Mouse (Mus musculus) limb, embryonic 14.5 days (tissue): ENCODE measurements around the gene Macrod2. TPM values are rescaled to one million over a fixed set of nuclear protein-coding genes. Genes with fewer than 3 reads are reported as not detected.

Experiments used
- ATAC-seq: fragments of 200-750 bp; cut with Nextera tagmentation; 2 replicates; pipeline ENCODE4 v1.8.0; 2017; ENCODE audit warnings: low read depth, moderate number of reproducible peaks, moderate TSS enrichment; ENCODE audit not compliant: low FRiP score
- DNase-seq: peaks from one replicate; pipeline ENCODE4 v3.0.0-alpha.2; 2015; ENCODE audit warnings: low spot score
- H3K27ac ChIP-seq: fragments of 300-500 bp; sonication (generic); replicated peaks from 2 replicates; pipeline ENCODE4 v1.5.1; 2014; ENCODE audit warnings: low read depth, mild to moderate bottlenecking, low read length, moderate library complexity, mixed read lengths
- H3K27me3 ChIP-seq: fragments of 300-500 bp; sonication (generic); 2 replicates; pipeline ENCODE4 v1.6.1; 2014; ENCODE audit warnings: low read length, mixed read lengths; ENCODE audit not compliant: control insufficient read depth, insufficient read depth
- H3K36me3 ChIP-seq: fragments of 300-500 bp; sonication (generic); 2 replicates; pipeline ENCODE4 v1.6.1; 2014; ENCODE audit warnings: mild to moderate bottlenecking, low read length, moderate library complexity, mixed read lengths; ENCODE audit not compliant: control insufficient read depth, insufficient read depth
- H3K4me1 ChIP-seq: fragments of 300-500 bp; sonication (generic); 2 replicates; pipeline ENCODE4 v1.6.1; 2014; ENCODE audit warnings: antibody characterized with exemption, low read length, mixed read lengths; ENCODE audit not compliant: control insufficient read depth, insufficient read depth
- H3K4me2 ChIP-seq: fragments of 300-500 bp; sonication (generic); replicated peaks from 2 replicates; pipeline ENCODE4 v1.6.1; 2014; ENCODE audit warnings: low read depth, mild to moderate bottlenecking, low read length, moderate library complexity; ENCODE audit not compliant: severe bottlenecking
- H3K4me3 ChIP-seq: fragments of 300-500 bp; sonication (generic); replicated peaks from 2 replicates; pipeline ENCODE4 v1.5.1; 2014; ENCODE audit warnings: low read length
- H3K9ac ChIP-seq: fragments of 300-500 bp; sonication (generic); 2 replicates; pipeline ENCODE4 v1.6.1; 2014; ENCODE audit warnings: mild to moderate bottlenecking, low read depth, low read length, moderate library complexity; ENCODE audit not compliant: severe bottlenecking
- H3K9me3 ChIP-seq: fragments of 300-500 bp; sonication (generic); 2 replicates; pipeline ENCODE4 v1.6.1; 2016; ENCODE audit warnings: low read length; ENCODE audit not compliant: control insufficient read depth
- POLR2A ChIP-seq: fragments of 200-500 bp; IDR thresholded peaks from 2 replicates; pipeline ENCODE4 v1.8.0; 2012; ENCODE audit warnings: inconsistent platforms, mild to moderate bottlenecking, moderate library complexity, borderline replicate concordance; ENCODE audit not compliant: insufficient read depth, insufficient read length; ENCODE audit errors: extremely low read depth
- WGBS: fragments of 180-500 bp; shearing (Covaris S2); extraction: QIAGEN DNeasy Blood & Tissue Kit; methylation state at CpG from one replicate; pipeline ENCODE4 v1.1.7; 2014; 5-methylcytosine and 5-hydroxymethylcytosine counted together
- polyA plus RNA-seq, 2 experiments: library from polyadenylated mRNA; depleted of rRNA in 1 of 2; stranded (reverse) in 1 of 2; unstranded in 1 of 2; fragments of >200 nt; fragmentation: Nextera tagmentation in 1 of 2; extraction: Ambion mirVana in 1 of 2; gene quantifications; 2 replicates each; pipeline versions ENCODE4 v1.2.1 to v1.2.3; 2012 to 2014

Gene Macrod2
- polyA plus RNA-seq, 2 experiments: 8.5 to 24.5 TPM

DNA sequence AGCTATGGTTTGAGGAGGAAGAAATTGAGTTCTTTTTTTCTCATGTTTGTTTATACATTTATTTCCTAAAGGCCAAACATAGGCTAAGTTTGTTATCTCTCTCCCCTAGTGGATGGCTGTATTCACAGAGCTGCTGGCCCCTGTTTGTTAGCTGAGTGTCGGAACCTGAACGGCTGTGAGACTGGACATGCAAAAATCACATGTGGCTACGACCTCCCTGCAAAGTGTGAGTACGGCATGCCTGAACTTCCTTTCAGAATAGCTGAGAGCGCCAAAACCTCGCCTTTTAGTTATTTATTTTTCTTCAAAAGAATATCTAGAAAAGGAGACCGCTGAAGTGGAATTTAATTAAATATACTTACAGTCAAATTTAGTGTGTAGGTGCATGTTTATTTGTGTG is 628.8 kb downstream of the Macrod2 start:
- ATAC-seq (no peak), DNase-seq (no peak)
- no peaks in the 10 kb centered on the region for H3K9me3 ChIP-seq
- H3K27me3 ChIP-seq: no peaks in the 10 kb centered on the region
- H3K36me3 ChIP-seq: no peaks in the 10 kb centered on the region
- TF ChIP-seq POLR2A: no peak
- no peak overlapping the region for H3K4me3 ChIP-seq
- H3K27ac ChIP-seq: no peak overlapping the region
- WGBS: 51% methylated on average over 7 of the region's 7 CpGs
- H3K4me2 ChIP-seq: no peak overlapping the region
- no peaks in the 10 kb centered on the region for H3K4me1 ChIP-seq
- H3K9ac ChIP-seq: no peak overlapping the region

DNA sequence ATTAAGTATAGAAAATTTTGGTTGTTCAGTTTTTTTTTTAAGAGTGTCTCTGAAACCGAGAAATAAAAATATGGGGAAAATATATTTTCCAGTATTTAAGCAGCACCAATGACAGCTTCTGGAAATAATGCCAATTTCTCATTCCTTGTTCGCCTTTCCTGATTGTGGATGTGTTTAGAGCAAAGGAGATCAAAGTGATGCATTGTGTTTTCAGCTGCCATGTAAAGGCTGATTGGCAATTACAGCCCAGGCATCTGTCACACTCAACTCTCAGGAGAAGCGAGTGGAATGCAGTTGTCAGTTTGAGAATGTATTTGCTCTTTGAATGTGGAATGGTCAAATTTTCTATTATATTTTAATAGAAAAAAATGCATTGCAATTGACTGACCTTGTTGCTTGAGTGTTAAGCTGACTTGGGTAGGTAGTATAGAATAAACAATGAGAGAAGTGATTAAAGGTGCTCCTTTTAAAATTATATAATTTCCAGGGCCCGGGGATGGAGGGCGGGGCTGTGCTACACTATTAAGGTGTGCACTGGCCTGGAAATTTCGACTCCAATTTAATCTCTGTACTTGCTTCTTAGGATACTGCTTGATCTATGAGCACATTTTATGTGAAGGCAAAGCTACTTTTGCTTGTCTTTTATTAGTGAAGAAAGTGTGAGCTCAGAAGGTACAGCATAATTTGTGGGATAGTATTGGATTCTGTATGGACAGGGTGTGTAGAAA is 629.4 kb downstream of the Macrod2 start:
- no peaks in the 10 kb centered on the region for H3K9me3 ChIP-seq
- no peak for DNase-seq
- no peak overlapping the region for H3K4me3 ChIP-seq
- 59% methylated on average over 6 of the region's 6 CpGs for WGBS
- no peak for ATAC-seq
- H3K36me3 ChIP-seq: no peaks in the 10 kb centered on the region
- TF ChIP-seq POLR2A: no peak
- no peak overlapping the region for H3K9ac ChIP-seq
- no peak overlapping the region for H3K27ac ChIP-seq
- H3K27me3 ChIP-seq: no peaks in the 10 kb centered on the region
- H3K4me1 ChIP-seq: no peaks in the 10 kb centered on the region
- no peak overlapping the region for H3K4me2 ChIP-seq

- WGBS: 46% methylated on average over 4 of the region's 4 CpGs
- no peak for TF ChIP-seq POLR2A
- no peak for ATAC-seq
These were observed 661.8 kb downstream of the Macrod2 start for GRCm38 (mm10) chr2:141056685-141057454.

GRCm38 (mm10) chr2:141057455-141057833 is 662.3 kb downstream of the Macrod2 start:
- no peak overlapping the region for H3K4me2 ChIP-seq
- no peaks in the 10 kb centered on the region for H3K36me3 ChIP-seq
- WGBS: 60% methylated on average over 4 of the region's 4 CpGs
- no peak for ATAC-seq
- no peaks in the 10 kb centered on the region for H3K9me3 ChIP-seq
- no peak overlapping the region for H3K4me3 ChIP-seq
- no peaks in the 10 kb centered on the region for H3K4me1 ChIP-seq
- H3K27me3 ChIP-seq: no peaks in the 10 kb centered on the region
- TF ChIP-seq POLR2A: no peak
- H3K9ac ChIP-seq: no peak overlapping the region
- H3K27ac ChIP-seq: no peak overlapping the region
- no peak for DNase-seq

More at GRCm38 (mm10) chr2:141056685-141057454, 661.8 kb downstream of the Macrod2 start:
- H3K27ac ChIP-seq: no peak overlapping the region
- no peak overlapping the region for H3K4me2 ChIP-seq
- H3K36me3 ChIP-seq: no peaks in the 10 kb centered on the region
- no peaks in the 10 kb centered on the region for H3K27me3 ChIP-seq
- no peaks in the 10 kb centered on the region for H3K4me1 ChIP-seq
- H3K9ac ChIP-seq: no peak overlapping the region
- no peak overlapping the region for H3K4me3 ChIP-seq
- H3K9me3 ChIP-seq: no peaks in the 10 kb centered on the region
- DNase-seq: no peak

- no peak for TF ChIP-seq POLR2A
These were observed 679.1 kb downstream of the Macrod2 start for GRCm38 (mm10) chr2:141073981-141074855.

More at GRCm38 (mm10) chr2:141073981-141074855, 679.1 kb downstream of the Macrod2 start:
- DNase-seq (no peak), ATAC-seq (no peak)
- Histone ChIP-seq H3K9ac (no peak overlapping the region), H3K4me3 (no peak overlapping the region), H3K4me2 (no peak overlapping the region), H3K27ac (no peak overlapping the region), H3K4me1 (no peaks in the 10 kb centered on the region), H3K9me3 (no peaks in the 10 kb centered on the region), H3K27me3 (no peaks in the 10 kb centered on the region), H3K36me3 (no peaks in the 10 kb centered on the region)
- 80% methylated on average over 8 of the region's 8 CpGs for WGBS
